Mouse (Mus musculus) ES-CJ7 (cell line): ENCODE data around the gene Noxo1.
"Not testable (repeated sequence)": the region's sequence is repeated elsewhere in the genome, so short reads cannot be mapped to it uniquely, and the experiment has no call there.

ENCODE experiments used
- DNase-seq: peaks from one replicate; pipeline ENCODE4 v3.0.0; 2011; ENCODE audit warnings: low read depth, low spot score

The Noxo1 gene

GRCm38 (mm10) chr17:24696011-24696697, at the start of gene Noxo1, which contains the start of gene Gfer:
Gene Noxo1, plus strand, starts transcription at chr17:24696234.
Gene Gfer, minus strand, starts transcription at chr17:24696156.
- DNase-seq, result peak; percentile 92

- DNase-seq, result peak; percentile 48
Measured at GRCm38 (mm10) chr17:24646381-24646780, 49.7 kb upstream of the Noxo1 start.

GRCm38 (mm10) chr17:24647493-24647892, 48.5 kb upstream of the Noxo1 start:
- no peak for DNase-seq

- DNase-seq, result no peak
Measured at GRCm38 (mm10) chr17:24648731-24649377, 47.2 kb upstream of the Noxo1 start.

GRCm38 (mm10) chr17:24649581-24650069, 46.4 kb upstream of the Noxo1 start:
- DNase-seq, result no peak

GRCm38 (mm10) chr17:24650070-24650616, 45.9 kb upstream of the Noxo1 start, which contains the start of gene Slc9a3r2:
Gene Slc9a3r2, minus strand, starts transcription at chr17:24650327.
- no peak for DNase-seq

GRCm38 (mm10) chr17:24650766-24651165, 45.3 kb upstream of the Noxo1 start:
- no peak for DNase-seq

GRCm38 (mm10) chr17:24651835-24652234, 44.2 kb upstream of the Noxo1 start:
- DNase-seq, result no peak

- DNase-seq, result no peak
Measured at GRCm38 (mm10) chr17:24653967-24654710, 41.9 kb upstream of the Noxo1 start.

- no peak for DNase-seq
Measured at GRCm38 (mm10) chr17:24654969-24655368, 41.1 kb upstream of the Noxo1 start.

- DNase-seq, result peak; percentile 21
Measured at GRCm38 (mm10) chr17:24658017-24658758, 37.8 kb upstream of the Noxo1 start, which contains the start of gene Npw. Gene Npw, minus strand, starts transcription at chr17:24658457.

GRCm38 (mm10) chr17:24667011-24667410, 29.0 kb upstream of the Noxo1 start:
- DNase-seq, result not testable (repeated sequence)

GRCm38 (mm10) chr17:24667416-24667815, 28.6 kb upstream of the Noxo1 start:
- peak; percentile 92 for DNase-seq

GRCm38 (mm10) chr17:24669214-24669544, 26.9 kb upstream of the Noxo1 start:
- DNase-seq, result not testable (repeated sequence)

- peak; percentile 90 for DNase-seq
Measured at GRCm38 (mm10) chr17:24669545-24670245, 26.3 kb upstream of the Noxo1 start, which contains the start of gene Zfp598. Gene Zfp598, plus strand, starts transcription at chr17:24669687.

GRCm38 (mm10) chr17:24670246-24670844, 25.7 kb upstream of the Noxo1 start:
- no peak for DNase-seq

- DNase-seq, result no peak
Measured at GRCm38 (mm10) chr17:24671346-24671745, 24.7 kb upstream of the Noxo1 start.

- peak; percentile 66 for DNase-seq
Measured at GRCm38 (mm10) chr17:24672141-24672540, 23.9 kb upstream of the Noxo1 start.

- DNase-seq, result no peak
Measured at GRCm38 (mm10) chr17:24674277-24674676, 21.8 kb upstream of the Noxo1 start.

GRCm38 (mm10) chr17:24676187-24676586, 19.8 kb upstream of the Noxo1 start:
- DNase-seq, result peak; percentile 87
